Mouse (Mus musculus): Measurements from ENCODE around the gene Vil1. TPM values are rescaled to one million over a fixed set of nuclear protein-coding genes. Genes with fewer than 3 reads are reported as not detected.

Vil1 gene
- polyA plus RNA-seq, 1 experiment from 2014 or later, result 0.13 TPM

DNA sequence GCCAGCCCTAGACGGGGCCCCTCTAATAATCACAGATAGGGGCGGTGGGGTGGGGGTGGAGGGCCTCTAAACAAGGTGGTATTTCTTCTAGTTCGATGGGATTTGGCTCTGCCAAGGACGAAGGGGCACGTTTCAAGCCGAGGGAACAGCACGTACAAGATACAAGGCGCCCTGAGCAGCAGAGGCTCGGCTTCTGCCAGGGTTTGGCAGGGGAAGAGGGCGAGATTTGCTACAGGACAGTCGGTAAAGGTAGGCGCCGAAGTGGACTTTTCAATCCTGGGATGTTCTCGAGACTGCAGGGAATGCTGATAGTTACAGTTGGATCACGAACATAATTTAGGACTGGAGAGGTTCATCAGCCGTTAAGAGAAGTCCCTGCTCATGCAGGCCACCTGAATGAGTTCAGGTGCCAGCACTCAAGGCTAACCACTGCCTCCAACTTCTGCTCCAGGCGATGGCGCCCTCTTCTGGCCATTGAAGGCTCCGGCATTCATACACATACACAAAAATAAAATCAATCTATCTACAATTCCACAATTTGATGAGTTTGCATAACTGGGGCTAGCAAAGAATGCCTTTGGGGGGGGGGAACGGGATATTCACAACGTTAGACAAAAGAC is 18.8 kb upstream of the Vil1 start:
- peak overlapping the region; percentile 56 for H3K9ac ChIP-seq (ENCODE audit: low read depth, low read length)
- H3K27me3 ChIP-seq (replicated peaks; ENCODE audit: control insufficient read depth, insufficient read depth, low read length), result no peaks in the 10 kb centered on the region
- H3K9me3 ChIP-seq (ENCODE audit: control insufficient read depth, low read length), result no peaks in the 10 kb centered on the region
- peaks cover 27% of the 10 kb centered on the region for H3K4me1 ChIP-seq (ENCODE audit: control insufficient read depth, insufficient read depth, low read length)
- peak overlapping the region; percentile 96 for H3K4me2 ChIP-seq (ENCODE audit: low read depth, low read length)
- ATAC-seq (ENCODE audit: low read depth) (no peak), DNase-seq (ENCODE audit: low spot score) (peak; percentile 74)
- peaks cover 21% of the 10 kb centered on the region for H3K36me3 ChIP-seq (ENCODE audit: control insufficient read depth, insufficient read depth, low read length)
- H3K27ac ChIP-seq (replicated peaks; ENCODE audit: low read depth, low read length), result peak overlapping the region; percentile 99
- WGBS, result 5% methylated on average over 21 of the region's 21 CpGs
- peak overlapping the region; percentile 91 for H3K4me3 ChIP-seq (ENCODE audit: low read depth, low read length)

DNA sequence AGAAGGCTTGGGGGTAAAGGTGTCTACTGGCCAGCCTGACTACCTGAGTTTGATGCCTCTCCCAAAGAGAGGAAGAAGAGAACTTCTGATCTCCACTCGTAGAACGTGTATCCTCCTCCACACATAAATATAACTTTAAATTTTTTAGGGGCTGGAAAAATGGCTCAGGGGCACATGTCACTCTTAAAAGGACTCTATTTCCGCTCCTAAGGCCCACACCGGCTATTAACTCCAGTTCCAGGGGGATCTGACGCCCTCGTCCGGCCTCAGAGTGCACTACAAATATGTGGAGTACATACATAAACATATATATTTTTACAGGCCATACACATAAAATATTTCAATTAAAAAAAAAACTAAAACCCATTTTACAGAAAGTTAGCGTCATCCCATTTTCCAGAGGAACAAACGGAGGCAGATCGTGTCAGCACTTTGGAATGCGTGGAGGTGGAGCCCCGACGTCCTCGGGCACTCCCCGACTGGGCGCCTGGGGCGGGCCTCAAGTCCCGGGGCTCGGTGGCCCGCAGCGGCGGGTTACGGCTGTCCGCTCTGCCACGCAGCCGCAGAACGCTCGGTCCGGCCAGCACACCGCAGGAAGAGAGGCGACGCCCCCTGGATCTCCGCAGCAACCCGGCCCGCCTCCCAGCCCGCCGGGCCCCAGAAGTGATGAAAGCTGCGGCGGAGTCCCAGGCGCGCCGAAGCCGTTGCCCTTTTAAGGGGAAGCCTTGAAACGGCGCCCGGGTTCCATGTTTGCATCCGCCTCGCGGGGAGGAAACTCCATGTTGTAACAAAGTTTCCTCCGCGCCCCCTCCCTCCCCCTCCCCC is 18.0 kb upstream of the Vil1 start, which contains the start of gene Ctdsp1:
Ctdsp1 (plus strand) TSS at position 586 of the 825 bp plus-strand sequence.
- H3K4me3 ChIP-seq (ENCODE audit: low read depth, low read length), result peak within 1 kb of the TSS; percentile 91
- 7% methylated on average over 14 of the region's 51 CpGs for WGBS
- no peaks in the 10 kb centered on the region for H3K27me3 ChIP-seq (replicated peaks; ENCODE audit: control insufficient read depth, insufficient read depth, low read length)
- peaks cover 21% of the 10 kb centered on the region for H3K36me3 ChIP-seq (ENCODE audit: control insufficient read depth, insufficient read depth, low read length)
- H3K4me2 ChIP-seq (ENCODE audit: low read depth, low read length), result peak within 1 kb of the TSS; percentile 96
- H3K27ac ChIP-seq (replicated peaks; ENCODE audit: low read depth, low read length), result peak within 1 kb of the TSS; percentile 99
- DNase-seq (ENCODE audit: low spot score) (peak; percentile 99), ATAC-seq (ENCODE audit: low read depth) (peak; percentile 85)
- no peaks in the 10 kb centered on the region for H3K9me3 ChIP-seq (ENCODE audit: control insufficient read depth, low read length)
- peaks cover 27% of the 10 kb centered on the region for H3K4me1 ChIP-seq (ENCODE audit: control insufficient read depth, insufficient read depth, low read length)
- H3K9ac ChIP-seq (ENCODE audit: low read depth, low read length), result peak within 1 kb of the TSS; percentile 100

DNA sequence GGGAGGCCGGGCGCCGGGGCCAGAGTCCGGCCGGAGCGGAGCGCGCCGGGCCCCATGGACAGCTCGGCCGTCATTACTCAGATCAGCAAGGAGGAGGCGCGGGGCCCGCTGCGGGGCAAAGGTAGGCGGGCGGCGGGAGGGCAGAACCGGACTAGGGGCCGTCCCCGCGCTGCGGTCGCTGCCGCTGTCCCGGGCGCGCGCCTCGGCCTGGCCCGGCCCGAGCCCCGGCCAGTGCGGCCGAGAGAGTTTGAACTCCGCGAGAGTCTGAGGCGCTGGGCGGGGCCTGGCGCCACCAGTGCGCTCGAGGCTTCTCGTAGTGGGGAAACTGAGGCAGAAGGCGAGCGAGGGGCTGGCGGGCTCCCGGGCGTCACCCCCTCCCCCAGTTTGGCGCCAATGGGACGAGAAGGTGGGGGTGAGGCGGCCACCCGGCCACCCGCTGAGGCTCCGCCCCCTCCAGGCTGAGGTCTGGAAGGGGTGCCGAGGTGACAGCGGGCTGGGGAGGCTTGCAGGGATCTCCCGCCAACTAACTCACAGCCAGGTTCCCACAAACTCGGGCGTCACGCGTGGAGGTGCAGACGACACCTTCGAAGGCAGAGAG is 17.2 kb upstream of the Vil1 start:
- Histone ChIP-seq H3K27me3 (replicated peaks; ENCODE audit: control insufficient read depth, insufficient read depth, low read length) (no peaks in the 10 kb centered on the region), H3K27ac (replicated peaks; ENCODE audit: low read depth, low read length) (peak overlapping the region; percentile 99), H3K36me3 (ENCODE audit: control insufficient read depth, insufficient read depth, low read length) (peaks cover 21% of the 10 kb centered on the region), H3K9ac (ENCODE audit: low read depth, low read length) (peak overlapping the region; percentile 100), H3K4me1 (ENCODE audit: control insufficient read depth, insufficient read depth, low read length) (peaks cover 27% of the 10 kb centered on the region), H3K4me2 (ENCODE audit: low read depth, low read length) (peak overlapping the region; percentile 96), H3K4me3 (ENCODE audit: low read depth, low read length) (peak overlapping the region; percentile 91), H3K9me3 (ENCODE audit: control insufficient read depth, low read length) (no peaks in the 10 kb centered on the region)
- DNase-seq (ENCODE audit: low spot score), result peak; percentile 67
- WGBS, result 0% methylated on average over 11 of the region's 63 CpGs
- peak; percentile 31 for ATAC-seq (ENCODE audit: low read depth)

DNA sequence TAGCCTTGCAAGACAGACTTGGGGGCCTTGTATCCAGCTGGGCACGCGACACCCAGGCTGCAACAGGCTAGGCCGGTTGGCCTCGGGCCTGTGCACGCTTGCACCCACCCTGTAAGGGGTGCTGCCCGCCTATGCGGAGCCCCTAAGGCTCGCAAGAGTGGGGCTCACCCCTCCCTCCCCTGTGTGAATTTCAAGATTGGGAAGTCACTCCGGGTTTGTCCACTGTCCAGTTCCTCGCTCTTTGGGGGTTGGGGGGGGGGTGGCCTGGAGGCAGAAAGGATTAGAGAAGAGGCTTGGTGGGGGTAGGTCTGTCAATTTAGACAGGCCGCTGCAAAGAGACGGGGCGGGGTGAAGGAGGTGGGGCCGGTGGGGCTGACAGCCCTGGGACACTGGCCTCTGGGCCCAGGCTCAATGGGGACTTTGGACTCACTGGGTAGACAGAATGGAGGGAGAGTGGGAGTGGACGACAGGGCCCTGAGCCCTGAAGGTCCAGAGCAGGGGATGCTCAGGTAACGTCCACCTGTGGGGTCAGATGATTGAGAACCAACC is 16.7 kb upstream of the Vil1 start:
- H3K4me1 ChIP-seq (ENCODE audit: control insufficient read depth, insufficient read depth, low read length), result peaks cover 23% of the 10 kb centered on the region
- peak overlapping the region; percentile 96 for H3K4me2 ChIP-seq (ENCODE audit: low read depth, low read length)
- H3K9ac ChIP-seq (ENCODE audit: low read depth, low read length), result peak overlapping the region; percentile 100
- no peak for DNase-seq (ENCODE audit: low spot score)
- no peaks in the 10 kb centered on the region for H3K9me3 ChIP-seq (ENCODE audit: control insufficient read depth, low read length)
- no peaks in the 10 kb centered on the region for H3K27me3 ChIP-seq (replicated peaks; ENCODE audit: control insufficient read depth, insufficient read depth, low read length)
- peak overlapping the region; percentile 91 for H3K4me3 ChIP-seq (ENCODE audit: low read depth, low read length)
- ATAC-seq (ENCODE audit: low read depth), result 0 out of 2 replicates have a peak, but pooled peaks have one; percentile 3
- 4% methylated on average over 16 of the region's 16 CpGs for WGBS
- H3K27ac ChIP-seq (replicated peaks; ENCODE audit: low read depth, low read length), result peak overlapping the region; percentile 99
- peaks cover 21% of the 10 kb centered on the region for H3K36me3 ChIP-seq (ENCODE audit: control insufficient read depth, insufficient read depth, low read length)

DNA sequence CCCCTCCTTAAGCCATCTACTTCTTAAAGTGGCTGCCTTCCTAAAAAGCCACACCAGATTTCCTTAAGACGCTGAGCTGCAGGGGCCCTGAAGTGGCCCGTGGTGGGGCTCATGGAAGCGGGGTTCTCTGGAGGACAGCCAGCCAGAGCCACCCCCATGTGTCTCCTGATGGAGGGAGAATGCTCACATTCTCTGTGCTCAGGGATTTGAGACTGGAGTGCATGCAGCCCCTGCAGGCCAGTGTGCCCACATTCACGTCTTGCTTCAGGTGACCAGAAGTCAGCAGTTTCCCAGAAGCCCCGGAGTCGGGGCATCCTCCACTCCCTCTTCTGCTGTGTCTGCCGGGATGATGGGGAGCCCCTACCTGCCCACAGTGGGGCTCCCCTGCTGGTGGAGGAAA is 16.2 kb upstream of the Vil1 start:
- Histone ChIP-seq H3K4me2 (ENCODE audit: low read depth, low read length) (peak overlapping the region; percentile 96), H3K9ac (ENCODE audit: low read depth, low read length) (peak overlapping the region; percentile 100), H3K9me3 (ENCODE audit: control insufficient read depth, low read length) (no peaks in the 10 kb centered on the region), H3K27me3 (replicated peaks; ENCODE audit: control insufficient read depth, insufficient read depth, low read length) (no peaks in the 10 kb centered on the region), H3K36me3 (ENCODE audit: control insufficient read depth, insufficient read depth, low read length) (peaks cover 21% of the 10 kb centered on the region), H3K4me3 (ENCODE audit: low read depth, low read length) (peak overlapping the region; percentile 91), H3K27ac (replicated peaks; ENCODE audit: low read depth, low read length) (peak overlapping the region; percentile 99), H3K4me1 (ENCODE audit: control insufficient read depth, insufficient read depth, low read length) (peaks cover 21% of the 10 kb centered on the region)
- ATAC-seq (ENCODE audit: low read depth) (no peak), DNase-seq (ENCODE audit: low spot score) (no peak)
- WGBS, result 51% methylated on average over 7 of the region's 7 CpGs

DNA sequence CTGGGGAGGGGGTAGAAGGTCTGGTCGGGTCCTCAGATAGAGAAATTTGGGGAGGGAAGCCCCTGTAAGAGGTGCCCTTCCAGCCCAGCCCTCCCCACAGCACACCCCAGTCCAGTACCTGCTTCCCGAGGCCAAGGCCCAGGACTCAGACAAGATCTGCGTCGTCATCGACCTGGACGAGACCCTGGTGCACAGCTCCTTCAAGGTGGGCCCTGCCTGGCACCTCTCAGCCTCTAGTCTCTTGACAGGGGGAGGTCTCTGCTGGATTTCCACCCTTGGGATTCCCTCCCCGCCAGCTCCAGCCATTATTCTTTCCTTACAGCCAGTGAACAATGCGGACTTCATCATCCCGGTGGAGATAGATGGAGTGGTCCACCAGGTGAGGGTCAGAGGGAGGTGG is 15.5 kb upstream of the Vil1 start:
- 85% methylated on average over 8 of the region's 9 CpGs for WGBS
- Histone ChIP-seq H3K4me3 (ENCODE audit: low read depth, low read length) (no peak overlapping the region), H3K27me3 (replicated peaks; ENCODE audit: control insufficient read depth, insufficient read depth, low read length) (no peaks in the 10 kb centered on the region), H3K27ac (replicated peaks; ENCODE audit: low read depth, low read length) (no peak overlapping the region), H3K4me1 (ENCODE audit: control insufficient read depth, insufficient read depth, low read length) (peaks cover 21% of the 10 kb centered on the region), H3K9me3 (ENCODE audit: control insufficient read depth, low read length) (no peaks in the 10 kb centered on the region), H3K4me2 (ENCODE audit: low read depth, low read length) (peak overlapping the region; percentile 96), H3K36me3 (ENCODE audit: control insufficient read depth, insufficient read depth, low read length) (peaks cover 21% of the 10 kb centered on the region), H3K9ac (ENCODE audit: low read depth, low read length) (0 out of 2 replicates have a peak overlapping the region, but pooled peaks have one; percentile 100)
- no peak for DNase-seq (ENCODE audit: low spot score)
- ATAC-seq (ENCODE audit: low read depth), result no peak

DNA sequence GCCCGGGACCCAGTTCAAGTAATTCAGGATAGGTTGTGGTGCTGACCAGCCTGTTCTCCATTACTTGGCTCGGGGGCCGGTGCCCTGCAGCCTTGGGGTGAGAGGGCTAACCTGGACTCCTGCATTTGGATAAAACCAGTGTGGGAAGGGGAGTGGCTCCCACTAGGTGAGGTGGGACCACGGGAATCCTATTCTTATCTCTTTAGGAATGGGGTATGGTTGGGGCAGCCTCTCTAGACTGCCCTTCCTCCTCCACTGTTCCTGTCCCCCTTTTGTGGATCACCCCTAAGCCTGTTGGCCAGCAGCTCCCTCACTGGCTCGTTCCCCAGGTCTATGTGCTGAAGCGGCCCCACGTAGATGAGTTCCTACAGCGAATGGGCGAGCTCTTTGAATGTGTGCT is 14.9 kb upstream of the Vil1 start:
- DNase-seq (ENCODE audit: low spot score) (no peak), ATAC-seq (ENCODE audit: low read depth) (no peak)
- H3K27me3 ChIP-seq (replicated peaks; ENCODE audit: control insufficient read depth, insufficient read depth, low read length), result no peaks in the 10 kb centered on the region
- WGBS, result 88% methylated on average over 9 of the region's 9 CpGs
- H3K4me3 ChIP-seq (ENCODE audit: low read depth, low read length), result no peak overlapping the region
- H3K9ac ChIP-seq (ENCODE audit: low read depth, low read length), result no peak overlapping the region
- peaks cover 17% of the 10 kb centered on the region for H3K4me1 ChIP-seq (ENCODE audit: control insufficient read depth, insufficient read depth, low read length)
- peaks cover 21% of the 10 kb centered on the region for H3K36me3 ChIP-seq (ENCODE audit: control insufficient read depth, insufficient read depth, low read length)
- no peak overlapping the region for H3K4me2 ChIP-seq (ENCODE audit: low read depth, low read length)
- no peaks in the 10 kb centered on the region for H3K9me3 ChIP-seq (ENCODE audit: control insufficient read depth, low read length)
- no peak overlapping the region for H3K27ac ChIP-seq (replicated peaks; ENCODE audit: low read depth, low read length)

DNA sequence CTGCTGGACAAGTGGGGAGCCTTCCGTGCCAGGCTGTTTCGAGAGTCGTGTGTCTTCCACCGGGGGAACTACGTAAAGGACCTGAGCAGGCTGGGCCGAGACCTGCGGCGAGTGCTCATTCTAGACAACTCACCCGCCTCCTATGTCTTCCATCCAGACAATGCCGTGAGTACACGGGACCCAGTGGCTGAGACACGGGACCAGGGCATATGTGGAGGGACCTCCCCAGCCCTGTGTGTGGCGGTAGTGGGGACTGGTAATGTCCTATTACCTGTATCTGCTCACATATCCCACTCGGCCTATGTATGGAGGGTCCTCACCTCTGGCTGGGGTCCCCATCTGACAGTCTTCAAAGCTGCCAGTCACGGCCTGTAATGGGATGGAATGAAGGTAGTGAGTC is 14.3 kb upstream of the Vil1 start:
- Histone ChIP-seq H3K27ac (replicated peaks; ENCODE audit: low read depth, low read length) (no peak overlapping the region), H3K4me3 (ENCODE audit: low read depth, low read length) (no peak overlapping the region), H3K4me1 (ENCODE audit: control insufficient read depth, insufficient read depth, low read length) (peaks cover 12% of the 10 kb centered on the region; the same call in 1 of the 2 replicates), H3K9ac (ENCODE audit: low read depth, low read length) (no peak overlapping the region), H3K4me2 (ENCODE audit: low read depth, low read length) (no peak overlapping the region), H3K9me3 (ENCODE audit: control insufficient read depth, low read length) (no peaks in the 10 kb centered on the region), H3K27me3 (replicated peaks; ENCODE audit: control insufficient read depth, insufficient read depth, low read length) (no peaks in the 10 kb centered on the region), H3K36me3 (ENCODE audit: control insufficient read depth, insufficient read depth, low read length) (peaks cover 21% of the 10 kb centered on the region)
- WGBS, result 92% methylated on average over 15 of the region's 15 CpGs
- ATAC-seq (ENCODE audit: low read depth) (no peak), DNase-seq (ENCODE audit: low spot score) (no peak)
